Mouse (Mus musculus): ENCODE data around the gene Tmem26. TPM values are rescaled to one million over a fixed set of nuclear protein-coding genes. Genes with fewer than 3 reads are reported as not detected.
"Not testable (repeated sequence)": the region's sequence is repeated elsewhere in the genome, so short reads cannot be mapped to it uniquely, and the experiment has no call there.

The Tmem26 gene
- polyA plus RNA-seq, 1 experiment: 0.18 TPM

DNA sequence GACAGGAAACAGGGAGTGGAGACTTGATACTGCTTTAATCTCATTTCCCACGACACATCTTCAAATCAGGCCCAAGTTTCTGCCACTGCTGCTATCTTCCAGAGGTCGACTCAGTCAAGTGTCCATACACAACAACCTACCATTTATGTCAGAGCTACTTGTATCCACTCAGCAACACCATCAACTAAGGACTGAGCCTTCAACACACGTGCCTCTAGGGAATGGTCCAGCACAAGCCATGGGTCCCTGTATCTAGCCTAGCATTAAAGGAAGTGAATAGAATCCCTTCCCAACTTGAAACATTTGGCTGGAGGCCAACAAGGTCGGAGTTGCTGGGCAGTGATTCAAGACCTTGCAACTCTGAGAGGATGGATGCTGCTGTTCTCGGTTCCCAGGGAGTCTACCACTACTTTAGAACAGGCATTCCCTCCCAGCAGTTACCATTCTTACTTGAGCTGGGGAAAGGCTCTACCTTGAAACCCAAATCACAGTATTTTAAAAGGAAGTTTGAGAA lies 2.5 kb upstream of the Tmem26 start:
- Histone ChIP-seq H3K27ac (ENCODE audit: insufficient read depth, low read depth, low read length) (no peak overlapping the region), H3K27me3 (ENCODE audit: control insufficient read depth, insufficient read depth, low read length) (no peaks in the 10 kb centered on the region; the same call in 1 of the 2 replicates), H3K4me1 (ENCODE audit: control insufficient read depth, insufficient read depth, insufficient read length, low read length) (peaks cover 5% of the 10 kb centered on the region; the same call in 1 of the 2 replicates), H3K36me3 (ENCODE audit: control insufficient read depth, insufficient read depth, low read length) (no peaks in the 10 kb centered on the region), H3K4me3 (ENCODE audit: low read depth, low read length) (no peak overlapping the region)
- WGBS: 39% methylated on average over 5 of the region's 5 CpGs
- TF ChIP-seq POLR2A (IDR thresholded peaks at IDR 0.05; ENCODE audit: low read depth, low read length): no peak
- no peak for TF ChIP-seq CTCF (IDR thresholded peaks at IDR 0.05; ENCODE audit: extremely low read depth, insufficient read length, insufficient replicate concordance, low read depth, low read length)

DNA sequence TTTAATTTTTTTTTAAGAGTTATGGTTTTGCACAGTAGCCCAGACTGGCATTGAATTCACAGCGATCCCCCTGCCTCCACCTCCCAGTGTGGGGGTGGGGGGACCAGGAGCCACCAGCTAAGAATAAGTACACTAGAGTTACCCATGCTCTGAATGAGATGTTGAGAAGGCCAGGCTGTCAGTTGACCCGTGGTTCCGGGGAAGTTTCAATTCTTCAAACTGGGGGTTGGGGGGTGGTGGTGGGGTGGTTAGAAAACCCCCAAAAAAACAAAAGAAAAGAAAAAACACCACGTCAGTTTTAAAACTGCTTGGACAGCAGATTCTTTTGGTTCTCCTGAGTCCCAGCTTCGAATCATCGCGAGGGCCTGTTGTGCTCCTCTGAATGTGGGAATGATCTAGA lies 431 bp upstream of the Tmem26 start:
- H3K4me3 ChIP-seq (ENCODE audit: low read depth, low read length): no peak overlapping the region
- H3K4me1 ChIP-seq (ENCODE audit: control insufficient read depth, insufficient read depth, insufficient read length, low read length): peaks cover 5% of the 10 kb centered on the region; the same call in 1 of the 2 replicates
- WGBS: 68% methylated on average over 7 of the region's 7 CpGs
- TF ChIP-seq CTCF (IDR thresholded peaks at IDR 0.05; ENCODE audit: extremely low read depth, insufficient read length, insufficient replicate concordance, low read depth, low read length) (no peak), POLR2A (IDR thresholded peaks at IDR 0.05; ENCODE audit: low read depth, low read length) (no peak)
- no peak overlapping the region for H3K27ac ChIP-seq (ENCODE audit: insufficient read depth, low read depth, low read length)
- H3K27me3 ChIP-seq (ENCODE audit: control insufficient read depth, insufficient read depth, low read length): no peaks in the 10 kb centered on the region; the same call in 1 of the 2 replicates
- H3K36me3 ChIP-seq (ENCODE audit: control insufficient read depth, insufficient read depth, low read length): no peaks in the 10 kb centered on the region

DNA sequence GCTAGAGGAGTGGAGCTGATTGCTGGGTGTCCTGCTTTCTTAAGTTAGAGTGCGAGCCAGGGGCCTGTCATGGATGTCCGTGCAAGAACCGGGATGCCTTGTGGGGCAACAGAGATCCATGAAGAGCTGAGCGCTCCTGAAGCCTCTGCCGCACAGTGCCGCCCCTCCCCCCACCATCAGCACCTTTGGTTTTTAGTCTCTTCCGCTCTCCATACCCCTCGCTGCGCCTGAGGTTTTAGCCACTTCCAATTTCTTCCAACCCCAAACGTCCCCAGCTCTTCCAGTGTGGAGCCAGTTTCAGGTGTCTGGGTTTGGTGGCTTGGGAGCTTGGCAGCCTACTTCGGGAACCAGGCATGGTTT lies 895 bp downstream of the Tmem26 start:
- Histone ChIP-seq H3K27me3 (ENCODE audit: control insufficient read depth, insufficient read depth, low read length) (no peaks in the 10 kb centered on the region; the same call in 1 of the 2 replicates), H3K27ac (ENCODE audit: insufficient read depth, low read depth, low read length) (no peak overlapping the region), H3K4me3 (ENCODE audit: low read depth, low read length) (peak overlapping the region; percentile 55), H3K4me1 (ENCODE audit: control insufficient read depth, insufficient read depth, insufficient read length, low read length) (peaks cover 5% of the 10 kb centered on the region; the same call in 1 of the 2 replicates), H3K36me3 (ENCODE audit: control insufficient read depth, insufficient read depth, low read length) (no peaks in the 10 kb centered on the region)
- no peak for TF ChIP-seq CTCF (IDR thresholded peaks at IDR 0.05; ENCODE audit: extremely low read depth, insufficient read length, insufficient replicate concordance, low read depth, low read length)
- TF ChIP-seq POLR2A (IDR thresholded peaks at IDR 0.05; ENCODE audit: low read depth, low read length): no peak
- WGBS: 5% methylated on average over 11 of the region's 11 CpGs

DNA sequence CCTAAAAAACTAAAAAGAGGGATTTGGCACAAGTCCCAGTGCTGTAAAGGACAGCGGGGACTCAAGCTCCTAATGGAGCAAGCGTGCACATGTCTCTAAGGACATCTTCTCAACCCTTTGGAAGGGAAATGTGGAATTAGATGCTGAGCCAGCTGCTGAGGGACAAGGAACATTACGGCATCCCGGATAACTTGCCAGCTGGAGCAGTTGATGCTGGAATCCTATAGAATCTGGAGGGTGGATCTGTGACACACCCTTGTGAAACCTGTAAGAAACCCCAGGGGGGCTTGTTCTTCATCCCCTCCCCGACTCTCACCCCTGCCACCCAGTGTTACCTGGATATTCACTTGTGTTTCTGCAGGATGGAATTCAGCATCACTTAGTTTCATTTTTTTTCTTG lies 4.0 kb downstream of the Tmem26 start:
- H3K27me3 ChIP-seq (ENCODE audit: control insufficient read depth, insufficient read depth, low read length): no peaks in the 10 kb centered on the region; the same call in 1 of the 2 replicates
- WGBS: 77% methylated on average over 5 of the region's 5 CpGs
- no peak for TF ChIP-seq CTCF (IDR thresholded peaks at IDR 0.05; ENCODE audit: extremely low read depth, insufficient read length, insufficient replicate concordance, low read depth, low read length)
- peaks cover 5% of the 10 kb centered on the region; the same call in 1 of the 2 replicates for H3K4me1 ChIP-seq (ENCODE audit: control insufficient read depth, insufficient read depth, insufficient read length, low read length)
- H3K36me3 ChIP-seq (ENCODE audit: control insufficient read depth, insufficient read depth, low read length): no peaks in the 10 kb centered on the region
- H3K27ac ChIP-seq (ENCODE audit: insufficient read depth, low read depth, low read length): no peak overlapping the region
- no peak overlapping the region for H3K4me3 ChIP-seq (ENCODE audit: low read depth, low read length)

DNA sequence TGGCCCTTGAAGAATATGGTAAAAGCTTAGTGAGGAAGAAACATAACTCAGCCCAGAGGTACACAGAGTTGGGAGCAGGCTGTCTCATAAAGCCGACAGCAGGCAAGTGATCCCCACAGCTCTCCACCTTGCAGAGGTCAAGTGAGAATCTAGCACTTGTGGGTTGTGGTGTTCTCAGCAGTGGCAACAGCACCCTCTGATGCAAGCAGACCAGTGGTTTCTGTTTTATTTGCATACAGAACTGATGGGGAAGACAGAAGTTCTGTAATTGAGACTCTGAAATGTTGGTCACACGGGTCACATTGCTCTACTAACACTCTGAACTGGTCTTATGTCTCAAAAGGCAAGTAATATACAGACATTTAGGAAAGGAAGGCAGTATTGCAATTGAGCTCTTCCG lies 12.2 kb downstream of the Tmem26 start:
- no peak overlapping the region for H3K27ac ChIP-seq (ENCODE audit: insufficient read depth, low read depth, low read length)
- 71% methylated on average over 3 of the region's 3 CpGs for WGBS
- TF ChIP-seq POLR2A (IDR thresholded peaks at IDR 0.05; ENCODE audit: low read depth, low read length) (no peak), CTCF (IDR thresholded peaks at IDR 0.05; ENCODE audit: extremely low read depth, insufficient read length, insufficient replicate concordance, low read depth, low read length) (no peak)

DNA sequence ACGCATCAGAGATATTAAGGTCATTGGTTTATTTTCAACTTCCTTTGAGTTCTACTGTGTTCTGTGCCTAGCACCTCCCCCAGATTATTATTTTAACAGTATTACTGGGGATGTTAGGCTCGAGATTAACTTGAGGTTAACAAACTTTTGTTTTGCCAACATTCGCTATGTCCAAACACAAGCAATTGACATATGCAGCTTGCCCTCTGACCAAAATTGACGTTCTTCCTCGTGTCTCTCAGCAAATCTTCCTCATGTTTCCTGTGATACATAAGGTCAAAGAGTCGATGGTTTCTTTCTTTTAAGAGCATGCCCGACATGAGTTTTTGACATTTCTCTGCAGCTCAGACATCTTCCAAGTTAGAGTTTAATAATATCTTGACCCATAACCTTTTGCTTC lies 13.9 kb downstream of the Tmem26 start:
- 62% methylated on average over 7 of the region's 7 CpGs for WGBS
- Histone ChIP-seq H3K27me3 (ENCODE audit: control insufficient read depth, insufficient read depth, low read length) (no peaks in the 10 kb centered on the region), H3K36me3 (ENCODE audit: control insufficient read depth, insufficient read depth, low read length) (no peaks in the 10 kb centered on the region), H3K27ac (ENCODE audit: insufficient read depth, low read depth, low read length) (no peak overlapping the region), H3K4me3 (ENCODE audit: low read depth, low read length) (no peak overlapping the region), H3K4me1 (ENCODE audit: control insufficient read depth, insufficient read depth, insufficient read length, low read length) (no peaks in the 10 kb centered on the region)
- TF ChIP-seq CTCF (IDR thresholded peaks at IDR 0.05; ENCODE audit: extremely low read depth, insufficient read length, insufficient replicate concordance, low read depth, low read length) (no peak), POLR2A (IDR thresholded peaks at IDR 0.05; ENCODE audit: low read depth, low read length) (no peak)

More for the DNA sequence above, 12.2 kb downstream of the Tmem26 start:
- Histone ChIP-seq H3K36me3 (ENCODE audit: control insufficient read depth, insufficient read depth, low read length) (no peaks in the 10 kb centered on the region), H3K4me1 (ENCODE audit: control insufficient read depth, insufficient read depth, insufficient read length, low read length) (no peaks in the 10 kb centered on the region), H3K4me3 (ENCODE audit: low read depth, low read length) (no peak overlapping the region), H3K27me3 (ENCODE audit: control insufficient read depth, insufficient read depth, low read length) (no peaks in the 10 kb centered on the region)

DNA sequence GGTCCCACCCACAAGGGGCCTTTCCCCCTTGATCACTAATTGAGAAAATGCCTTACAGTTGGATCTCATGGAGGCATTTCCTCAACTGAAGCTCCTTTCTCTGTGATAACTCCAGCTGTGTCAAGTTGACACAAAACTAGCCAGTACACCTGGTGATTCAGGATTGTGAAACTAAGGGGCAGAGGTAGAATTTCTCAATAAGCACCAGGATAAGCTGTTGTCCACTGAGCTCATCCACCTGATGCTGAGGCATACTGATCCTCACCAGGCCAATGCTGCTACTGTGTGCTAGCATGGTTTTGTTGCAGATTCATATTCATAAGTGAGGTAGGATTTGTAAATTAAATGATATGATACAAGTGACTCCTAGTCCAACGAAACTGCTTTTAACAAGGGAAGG lies 15.5 kb downstream of the Tmem26 start:
- H3K36me3 ChIP-seq (ENCODE audit: control insufficient read depth, insufficient read depth, low read length); H3K27ac ChIP-seq (ENCODE audit: insufficient read depth, low read depth, low read length): not testable (repeated sequence)
- 88% methylated on average over 1 of the region's 1 CpGs for WGBS

DNA sequence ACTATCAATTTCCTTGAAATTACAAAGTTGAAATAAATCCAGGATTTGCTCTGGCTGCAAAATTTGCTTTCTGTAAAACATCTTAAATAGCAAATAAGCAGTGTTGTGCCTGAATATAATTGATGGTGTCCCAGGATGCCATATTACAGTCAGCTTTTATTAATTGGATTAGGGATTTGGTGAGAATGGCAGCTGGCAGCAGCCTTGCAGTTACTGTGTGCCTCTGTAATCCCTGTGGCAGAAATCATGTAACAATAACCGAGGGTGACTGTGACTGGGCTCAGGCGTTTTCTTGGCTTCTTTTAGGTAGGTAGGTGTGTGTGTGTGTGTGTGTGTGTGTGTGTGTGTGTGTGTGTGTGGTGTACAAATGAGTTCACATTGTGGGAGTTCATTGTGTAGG lies 16.8 kb downstream of the Tmem26 start:
- Histone ChIP-seq H3K27me3 (ENCODE audit: control insufficient read depth, insufficient read depth, low read length) (no peaks in the 10 kb centered on the region), H3K36me3 (ENCODE audit: control insufficient read depth, insufficient read depth, low read length) (no peaks in the 10 kb centered on the region), H3K4me1 (ENCODE audit: control insufficient read depth, insufficient read depth, insufficient read length, low read length) (no peaks in the 10 kb centered on the region), H3K27ac (ENCODE audit: insufficient read depth, low read depth, low read length) (no peak overlapping the region), H3K4me3 (ENCODE audit: low read depth, low read length) (no peak overlapping the region)
- TF ChIP-seq POLR2A (IDR thresholded peaks at IDR 0.05; ENCODE audit: low read depth, low read length): no peak
- no peak for TF ChIP-seq CTCF (IDR thresholded peaks at IDR 0.05; ENCODE audit: extremely low read depth, insufficient read length, insufficient replicate concordance, low read depth, low read length)
- 60% methylated on average over 2 of the region's 2 CpGs for WGBS

More for the DNA sequence above, 15.5 kb downstream of the Tmem26 start:
- H3K4me3 ChIP-seq (ENCODE audit: low read depth, low read length); H3K27me3 ChIP-seq (ENCODE audit: control insufficient read depth, insufficient read depth, low read length); H3K4me1 ChIP-seq (ENCODE audit: control insufficient read depth, insufficient read depth, insufficient read length, low read length): not testable (repeated sequence)

All from small intestine, adult 2 months (tissue).